Mouse (Mus musculus): ENCODE measurements around the gene Sec23b.

DNA sequence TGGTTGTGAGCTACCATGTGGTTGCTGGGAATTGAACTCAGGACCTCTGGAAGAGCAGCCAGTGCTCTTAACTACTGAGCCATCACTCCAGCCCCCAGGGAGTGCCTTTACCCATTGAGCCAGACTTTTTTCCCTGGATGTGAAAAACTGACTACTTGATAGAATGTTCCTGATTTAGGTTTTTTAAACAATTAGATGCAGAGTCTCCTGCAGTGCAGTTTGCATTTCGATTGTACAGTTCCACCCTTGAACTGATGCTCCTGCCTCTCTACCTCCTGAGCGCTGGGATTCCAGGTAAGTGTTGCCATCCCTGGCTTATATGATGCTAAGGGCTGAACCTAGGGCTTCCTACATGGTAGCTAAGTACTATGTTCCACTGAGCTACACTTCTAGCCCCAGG is 42.0 kb downstream of the Sec23b start:
- TF ChIP-seq GATA1 (IDR thresholded peaks at IDR 0.05; ENCODE audit: low read length) (no peak), TAL1 (IDR thresholded peaks at IDR 0.05; ENCODE audit: low read length) (no peak)
